Mouse (Mus musculus): ENCODE data around the gene Olfr918.
A peak's percentile ranks its signal among the peaks of the same experiment; 100 is the strongest.

Olfr918 gene

DNA sequence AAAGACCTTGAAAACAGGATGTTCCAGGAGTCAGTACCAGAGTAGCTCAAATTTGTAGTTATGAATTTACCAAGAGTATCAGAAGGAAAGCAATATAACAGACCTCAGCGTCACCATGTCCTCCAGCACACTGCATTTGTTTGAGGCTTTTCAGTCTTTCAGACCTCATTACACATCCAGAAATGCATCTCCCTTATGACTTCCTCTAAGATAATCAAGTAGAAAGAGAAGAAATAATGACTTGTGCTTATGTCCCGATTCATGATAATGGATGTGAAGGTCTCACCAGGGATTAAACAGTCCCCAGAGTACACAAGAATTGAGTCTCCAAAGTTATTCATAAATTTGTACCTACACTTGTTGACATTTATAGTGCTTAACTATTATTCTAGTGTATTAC is at the start of gene Olfr918:
Gene Olfr918, minus strand, starts transcription at position 101 of the 400 bp plus-strand sequence.
- no peak for DNase-seq

- DNase-seq: no peak
These were observed 49.6 kb upstream of the Olfr918 start for GRCm38 (mm10) chr9:38724044-38724443.

GRCm38 (mm10) chr9:38718927-38719441 is 44.6 kb upstream of the Olfr918 start:
- DNase-seq: peak; percentile 27

- peak; percentile 82 for DNase-seq
These were observed 43.7 kb upstream of the Olfr918 start, which contains the start of gene Vwa5a for GRCm38 (mm10) chr9:38718102-38718501. Gene Vwa5a (plus strand): TSS chr9:38718268.

- DNase-seq: no peak
These were observed 1.5 kb downstream of the Olfr918 start for GRCm38 (mm10) chr9:38672887-38673286.

GRCm38 (mm10) chr9:38665742-38666141 is 8.7 kb downstream of the Olfr918 start, which contains the start of gene Olfr917:
Gene Olfr917 (minus strand): TSS chr9:38665842.
- DNase-seq: no peak

DNA sequence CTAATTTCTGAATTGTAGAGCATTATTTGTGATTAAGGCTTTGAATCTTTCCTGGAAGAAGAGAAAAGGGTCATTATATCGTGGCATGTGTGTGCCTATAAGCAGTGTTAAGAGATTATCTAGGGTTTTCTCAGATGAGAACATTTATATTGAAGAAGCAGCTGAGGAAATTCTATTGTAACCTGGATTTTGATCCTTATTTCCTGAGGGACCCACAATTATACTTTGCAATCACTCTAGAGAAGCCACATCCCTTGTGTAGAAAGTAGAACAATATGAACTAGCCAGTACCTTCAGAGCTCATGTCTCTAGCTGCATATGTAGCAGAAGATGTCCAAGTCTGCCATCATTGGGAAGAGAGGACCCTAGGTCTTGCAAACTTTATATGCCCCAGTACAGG is 14.6 kb downstream of the Olfr918 start, which contains the start of gene Olfr916:
Gene Olfr916, minus strand, starts transcription at position 101 of the 400 bp plus-strand sequence.
- no peak for DNase-seq

DNA sequence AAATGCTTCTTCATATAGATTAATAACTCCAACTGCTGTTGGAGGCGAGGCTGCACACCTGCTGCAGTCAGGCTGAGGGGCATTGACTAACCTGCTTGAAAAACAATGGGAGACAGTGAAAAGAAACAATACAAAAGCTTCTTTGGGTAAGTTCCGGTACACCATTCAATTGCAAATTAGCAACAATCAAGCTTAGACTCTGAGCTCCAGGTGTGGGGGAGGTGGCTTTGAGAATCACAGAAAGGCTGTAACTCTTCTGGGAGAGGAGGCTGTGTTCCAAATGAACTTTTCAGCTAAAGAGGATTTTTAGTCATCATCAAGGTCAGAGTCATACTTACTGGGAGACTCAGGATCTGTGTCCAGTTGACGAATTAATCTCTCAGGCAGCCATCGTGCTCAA is 42.0 kb downstream of the Olfr918 start:
- DNase-seq: no peak

All from lung, postnatal 36 days (tissue).